Comparison of ENCODE assay signal across 8 mouse cellular contexts in genomic region chr1:133744609-133745008, GRCm38 (mm10). TPM values are rescaled to one million over a fixed set of nuclear protein-coding genes. Genes with fewer than 3 reads are reported as not detected.
A peak's percentile ranks its signal among the peaks of the same experiment; 100 is the strongest.
DNase-seq lines count a peak whose midpoint lies in the region; ATAC-seq and TF ChIP-seq lines count a peak whose summit lies in the region.

No protein-coding gene starts in this region.

- H3ac ChIP-seq in C2C12 (ENCODE audit: control insufficient read depth, insufficient read length, low read depth) = no peak overlapping the region

- H3K9me3 ChIP-seq in embryonic facial prominence, embryonic 14.5 days (ENCODE audit: control insufficient read depth, low read length) = no peaks in the 10 kb centered on the region

- WGBS in embryonic facial prominence, embryonic 14.5 days = 29% methylated on average over 4 of the region's 4 CpGs
- 95% methylated on average over 4 of the region's 4 CpGs for WGBS in thymus, adult 2 months

- no peak for TF ChIP-seq CTCF in C2C12 (IDR thresholded peaks at IDR 0.05; ENCODE audit: control insufficient read depth, insufficient read depth, insufficient read length)
- no peak for TF ChIP-seq CTCF in thymus, adult 2 months (IDR thresholded peaks at IDR 0.05; ENCODE audit: borderline replicate concordance, control insufficient read depth, extremely low read depth, insufficient read depth, low read length, poor library complexity)

- peaks cover 58% of the 10 kb centered on the region for H3K4me1 ChIP-seq in embryonic facial prominence, embryonic 14.5 days (ENCODE audit: control insufficient read depth, insufficient read depth, low read length)
- no peaks in the 10 kb centered on the region for H3K4me1 ChIP-seq in thymus, adult 2 months (replicated peaks; ENCODE audit: control insufficient read depth, insufficient read depth, low read length)

- no peak for TF ChIP-seq POLR2A in thymus, adult 2 months (IDR thresholded peaks at IDR 0.05; ENCODE audit: control insufficient read depth, extremely low read depth, insufficient read depth, low read length, poor library complexity)

- no peak overlapping the region for H3K4me3 ChIP-seq in C2C12 (ENCODE audit: insufficient read depth, poor library complexity, severe bottlenecking)
- no peak overlapping the region for H3K4me3 ChIP-seq in embryonic facial prominence, embryonic 14.5 days (ENCODE audit: low read depth, low read length)
- H3K4me3 ChIP-seq in thymus, adult 2 months (ENCODE audit: control insufficient read depth, insufficient read depth, low read length) = no peak overlapping the region

- peak overlapping the region; percentile 25; the same call in 1 of the 2 replicates for H3K4me2 ChIP-seq in embryonic facial prominence, embryonic 14.5 days (ENCODE audit: low read depth, low read length)

- H3K27ac ChIP-seq in embryonic facial prominence, embryonic 14.5 days (replicated peaks; ENCODE audit: low read depth, low read length) = peak overlapping the region; percentile 86
- no peak overlapping the region for H3K27ac ChIP-seq in thymus, adult 2 months (ENCODE audit: control insufficient read depth, insufficient read depth, low read length)

- no peaks in the 10 kb centered on the region for H3K79me3 ChIP-seq in C2C12 (ENCODE audit: low read depth)

- DNase-seq in ZHBTc4 (ENCODE audit: low read depth, low spot score) = peak; percentile 79
- peak; percentile 96 for DNase-seq in embryonic facial prominence, embryonic 14.5 days (ENCODE audit: low spot score)
- DNase-seq in heart, postnatal 10 days = peak; percentile 80 to 81
- peak; percentile 21 for DNase-seq in layer of hippocampus, adult 9-11 months
- peak; percentile 65 for DNase-seq in lung, postnatal 25 days (ENCODE audit: low spot score)
- no peak for DNase-seq in thymus, adult 2 months

- ATAC-seq in embryonic facial prominence, embryonic 14.5 days (ENCODE audit: low read depth) = peak; percentile 90
- ATAC-seq in erythroid progenitor cell, adult 5-6 weeks (replicated peaks; ENCODE audit: low FRiP score, poor library complexity, severe bottlenecking) = no peak

- H3K9ac ChIP-seq in embryonic facial prominence, embryonic 14.5 days (ENCODE audit: low read depth, low read length) = peak overlapping the region; percentile 2; the same call in 1 of the 2 replicates

- H3K27me3 ChIP-seq in C2C12 (ENCODE audit: control insufficient read depth, insufficient read depth, insufficient read length) = no peaks in the 10 kb centered on the region
- no peaks in the 10 kb centered on the region for H3K27me3 ChIP-seq in embryonic facial prominence, embryonic 14.5 days (replicated peaks; ENCODE audit: control insufficient read depth, insufficient read depth, low read length)
- H3K27me3 ChIP-seq in thymus, adult 2 months (ENCODE audit: control insufficient read depth, insufficient read depth, low read length) = no peaks in the 10 kb centered on the region

- intact Hi-C loops in heart, postnatal 10 days (cut with DNase I) = no loop called here

- H3K79me2 ChIP-seq in C2C12 (ENCODE audit: control insufficient read depth, insufficient read depth) = no peaks in the 10 kb centered on the region

- H3K36me3 ChIP-seq in C2C12 (ENCODE audit: control insufficient read depth, insufficient read depth) = no peaks in the 10 kb centered on the region
- 0 out of 2 replicates have a peak, but pooled peaks cover under 1% of the 10 kb centered on the region for H3K36me3 ChIP-seq in embryonic facial prominence, embryonic 14.5 days (ENCODE audit: control insufficient read depth, insufficient read depth, low read length)
- no peaks in the 10 kb centered on the region for H3K36me3 ChIP-seq in thymus, adult 2 months (ENCODE audit: control insufficient read depth, insufficient read depth, low read length)

TF ChIP-seq in C2C12, 6 proteins besides CTCF, POLR2A, EP300 and RAD21:
- no peak for TF ChIP-seq MAX (IDR thresholded peaks at IDR 0.05)
- TF ChIP-seq CEBPB (IDR thresholded peaks at IDR 0.05; ENCODE audit: low read depth) = peak; percentile 76
TF ChIP-seq in C2C12: peak in this region for 1.

RNA-seq across cellular contexts. Expression of gene Lax1, which starts 54.7 kb away (rescaled TPM):
- not detected for polyA plus RNA-seq in C2C12 (2012; fragmentation: generic; extraction: Trizol)
- 0.11 and 0.80 TPM in 2 replicates for polyA plus RNA-seq in embryonic facial prominence, embryonic 14.5 days (2014; fragmentation: Nextera tagmentation; extraction: Ambion mirVana)
- under 1 TPM; 0.17 to 0.36 TPM for total RNA-seq in heart, postnatal 10 days (2021)
- 19.3 and 21.9 TPM in 2 replicates for polyA plus RNA-seq in thymus, adult 2 months (2012; rRNA removed)
- total RNA-seq in erythroid progenitor cell, adult 5-6 weeks (2015; ENCODE audit: low replicate concordance) = 2.9 TPM in 1 of 2 replicates, not detected in the other
- 1.8 and 4.0 TPM in 2 replicates for total RNA-seq in erythroid progenitor cell, adult 5-6 weeks (2017; ENCODE audit: low replicate concordance)

RNA-seq across cellular contexts. Expression of gene Atp2b4, which starts 56.2 kb away (rescaled TPM):
- 3.0 TPM for polyA plus RNA-seq in C2C12 (2012; fragmentation: generic; extraction: Trizol)
- polyA plus RNA-seq in embryonic facial prominence, embryonic 14.5 days (2014; fragmentation: Nextera tagmentation; extraction: Ambion mirVana) = 22.9 and 23.4 TPM in 2 replicates
- total RNA-seq in heart, postnatal 10 days (2021) = 10 to 100 TPM; 34.4 to 38.8 TPM
- 4.0 and 4.1 TPM in 2 replicates for polyA plus RNA-seq in thymus, adult 2 months (2012; rRNA removed)
- 306 and 370 TPM in 2 replicates for total RNA-seq in erythroid progenitor cell, adult 5-6 weeks (2015; ENCODE audit: low replicate concordance)
- total RNA-seq in erythroid progenitor cell, adult 5-6 weeks (2017; ENCODE audit: low replicate concordance) = 354 and 490 TPM in 2 replicates

Comparison
In these comparisons a context has a peak if more than half of its experiments do, and no peak if none do; other contexts are left out.
1. RNA of gene Lax1, which starts 54.7 kb away (polyA plus RNA-seq): 19.3 to 21.9 TPM in thymus, adult 2 months; 0.11 to 0.80 TPM in embryonic facial prominence, embryonic 14.5 days and not detected in C2C12 (single experiment); every median in the first group is over 10 times any median in the second.